Mouse (Mus musculus): ENCODE data around the gene Pnpla5.
"Not testable (repeated sequence)": the region's sequence is repeated elsewhere in the genome, so short reads cannot be mapped to it uniquely, and the experiment has no call there.

Gene Pnpla5

GRCm38 (mm10) chr15:84123075-84123474, at the start of gene Pnpla5:
Gene Pnpla5, minus strand, starts transcription at chr15:84123175.
- CTCF ChIA-PET = no interaction called here

GRCm38 (mm10) chr15:84171166-84171565, 48.2 kb upstream of the Pnpla5 start:
- CTCF ChIA-PET = no interaction called here

- CTCF ChIA-PET = interaction anchor here (0.6 kb wide), 1 partner anchor 61 kb away, joined by 6 read pairs; no protein-coding TSS in a partner anchor
These were observed 46.5 kb upstream of the Pnpla5 start for GRCm38 (mm10) chr15:84169511-84169910.

GRCm38 (mm10) chr15:84168170-84169161, 45.5 kb upstream of the Pnpla5 start:
- CTCF ChIA-PET = no interaction called here

GRCm38 (mm10) chr15:84167600-84167999, 44.6 kb upstream of the Pnpla5 start, which contains the start of gene Pnpla3:
Gene Pnpla3, plus strand, starts transcription at chr15:84167837.
- CTCF ChIA-PET = no interaction called here

GRCm38 (mm10) chr15:84166818-84167217, 43.8 kb upstream of the Pnpla5 start:
- CTCF ChIA-PET = no interaction called here

- CTCF ChIA-PET = no interaction called here
These were observed 38.9 kb upstream of the Pnpla5 start for GRCm38 (mm10) chr15:84161871-84162270.

GRCm38 (mm10) chr15:84157530-84157929, 34.6 kb upstream of the Pnpla5 start:
- CTCF ChIA-PET = not testable (repeated sequence)

- CTCF ChIA-PET = no interaction called here
These were observed 33.2 kb upstream of the Pnpla5 start for GRCm38 (mm10) chr15:84156158-84156557.

GRCm38 (mm10) chr15:84140929-84141328, 18.0 kb upstream of the Pnpla5 start:
- CTCF ChIA-PET = interaction anchor here (0.6 kb wide), 1 partner anchor 139 kb away, joined by 3 read pairs; no protein-coding TSS in a partner anchor

- CTCF ChIA-PET = no interaction called here
These were observed 17.1 kb upstream of the Pnpla5 start for GRCm38 (mm10) chr15:84140109-84140508.

GRCm38 (mm10) chr15:84139592-84140005, 16.6 kb upstream of the Pnpla5 start:
- CTCF ChIA-PET = no interaction called here

GRCm38 (mm10) chr15:84136473-84137415, 13.8 kb upstream of the Pnpla5 start:
- CTCF ChIA-PET = no interaction called here

GRCm38 (mm10) chr15:84135472-84135871, 12.5 kb upstream of the Pnpla5 start:
- CTCF ChIA-PET = no interaction called here

- CTCF ChIA-PET = no interaction called here
These were observed 10.5 kb upstream of the Pnpla5 start for GRCm38 (mm10) chr15:84133440-84133839.

GRCm38 (mm10) chr15:84131971-84132370, 9.0 kb upstream of the Pnpla5 start:
- CTCF ChIA-PET = interaction anchor here (0.5 kb wide), 1 partner anchor 324 kb away, joined by 3 read pairs; no protein-coding TSS in a partner anchor

- CTCF ChIA-PET = interaction anchor here (0.5 kb wide), 1 partner anchor 323 kb away, joined by 3 read pairs; no protein-coding TSS in a partner anchor
These were observed 8.3 kb upstream of the Pnpla5 start for GRCm38 (mm10) chr15:84131096-84131786.

GRCm38 (mm10) chr15:84126871-84127270, 3.9 kb upstream of the Pnpla5 start:
- CTCF ChIA-PET = no interaction called here

- CTCF ChIA-PET = no interaction called here
These were observed 3.5 kb upstream of the Pnpla5 start for GRCm38 (mm10) chr15:84126447-84126846.

- CTCF ChIA-PET = no interaction called here
These were observed 1.1 kb upstream of the Pnpla5 start for GRCm38 (mm10) chr15:84124086-84124485.

- CTCF ChIA-PET = no interaction called here
These were observed 1.9 kb downstream of the Pnpla5 start for GRCm38 (mm10) chr15:84121036-84121435.
